Mouse (Mus musculus) frontal cortex, postnatal 10 days (tissue): ENCODE results near the gene F2rl3.

ENCODE experiments used
- DNase-seq, 2 experiments: peaks; one replicate each; pipeline ENCODE4 v3.0.0; 2022; ENCODE audit warnings: low spot score in 2 of 2, mixed read lengths in 1 of 2

Gene F2rl3

GRCm38 (mm10) chr8:72765696-72766095 lies 4.0 kb downstream of the F2rl3 start:
- DNase-seq = no peak

DNA sequence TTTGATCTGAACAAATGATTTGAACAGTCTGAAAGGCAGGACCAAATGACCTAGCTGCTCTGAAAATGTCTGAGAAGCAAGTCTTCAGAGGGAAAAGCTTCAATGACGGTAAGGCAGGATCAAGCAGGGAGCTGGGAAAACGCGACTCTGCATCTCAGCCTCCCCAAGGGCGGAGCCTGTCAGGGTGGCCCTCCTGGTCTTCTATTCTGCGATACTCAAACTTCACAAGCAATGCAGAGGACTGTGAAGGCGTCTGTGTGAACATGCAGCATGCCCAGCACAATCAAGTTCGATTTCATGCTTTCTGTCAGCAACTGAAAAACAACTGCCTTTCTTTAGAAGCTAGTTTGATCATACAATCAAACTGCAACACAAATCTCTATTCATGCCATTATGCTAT lies 5.1 kb downstream of the F2rl3 start:
- DNase-seq = no peak

DNA sequence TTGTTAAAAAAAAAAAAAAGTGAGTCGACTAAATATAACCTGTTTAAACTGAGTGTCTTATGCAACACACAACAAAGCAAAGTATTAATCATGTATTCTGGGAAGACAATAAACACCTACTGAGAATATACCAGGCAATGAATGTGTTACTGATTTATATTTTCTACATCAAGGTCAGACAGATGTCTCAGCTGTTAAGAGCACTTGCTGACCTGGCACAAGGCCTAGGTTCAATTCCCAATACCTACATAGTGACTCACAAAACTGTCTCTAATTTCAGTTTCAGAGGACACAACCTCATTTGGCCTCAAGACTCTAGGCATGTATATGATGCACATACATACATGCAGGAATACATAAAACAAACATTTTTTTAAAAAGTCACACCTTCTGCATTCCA lies 16.1 kb downstream of the F2rl3 start:
- DNase-seq = no peak

DNA sequence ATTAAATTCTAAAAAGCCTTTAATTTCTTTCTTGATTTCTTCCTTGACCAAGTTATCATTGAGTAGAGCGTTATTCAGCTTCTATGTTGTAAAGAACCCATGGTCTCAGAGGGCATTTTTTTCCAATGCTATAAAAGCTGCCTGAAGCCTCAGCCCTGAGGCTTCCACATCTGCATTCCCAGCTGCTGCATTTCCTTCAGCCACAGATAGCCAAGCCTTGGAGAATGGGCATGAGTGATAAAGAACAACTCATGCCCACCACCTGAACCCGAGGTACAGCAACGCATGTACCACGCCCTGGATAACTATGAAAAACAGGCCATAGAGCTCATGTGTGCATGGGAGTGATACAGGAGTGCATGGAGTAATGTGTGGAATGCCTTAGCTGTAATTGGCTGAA lies 19.0 kb downstream of the F2rl3 start:
- no peak for DNase-seq

DNA sequence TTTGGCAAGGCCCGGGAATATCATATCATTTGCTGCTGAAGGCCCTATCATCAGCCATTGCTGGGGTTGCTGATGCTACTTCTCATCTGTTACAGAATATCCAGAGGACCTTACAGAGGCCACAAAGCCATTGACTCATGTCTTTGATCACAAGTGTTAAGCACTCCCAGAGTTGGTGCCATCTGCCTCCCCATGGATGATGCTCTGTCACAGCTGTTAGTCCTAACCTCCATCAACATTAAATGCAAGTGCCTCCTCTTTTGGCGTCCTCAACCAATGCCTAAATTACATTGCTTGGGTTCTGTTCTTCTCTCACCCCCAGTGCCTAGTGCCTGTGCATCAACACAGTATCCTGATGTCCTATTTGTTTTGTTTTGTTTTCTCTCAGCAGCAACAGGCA lies 39.9 kb downstream of the F2rl3 start:
- DNase-seq = no peak

DNA sequence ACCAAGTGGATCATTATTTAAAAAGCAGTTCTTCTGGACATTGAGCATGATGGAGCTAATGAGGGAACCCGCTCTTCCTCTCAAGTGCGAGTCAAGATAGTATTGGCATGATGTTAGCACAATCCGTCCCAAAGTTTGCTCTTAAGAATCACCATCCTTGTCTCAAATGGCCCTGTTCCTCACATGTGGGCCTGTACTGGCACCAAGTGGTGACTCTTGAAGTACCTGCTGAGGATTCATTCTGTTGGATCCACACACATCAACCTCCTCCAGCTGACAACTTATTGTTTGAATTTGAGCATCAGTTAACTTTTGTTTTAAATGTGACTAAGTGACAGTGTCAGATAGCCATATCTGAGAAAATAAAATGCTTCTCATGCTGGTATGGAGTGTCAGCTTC lies 51.0 kb downstream of the F2rl3 start:
- DNase-seq = no peak
